8 mouse cellular contexts compared by ENCODE assay signal in the genomic region with DNA sequence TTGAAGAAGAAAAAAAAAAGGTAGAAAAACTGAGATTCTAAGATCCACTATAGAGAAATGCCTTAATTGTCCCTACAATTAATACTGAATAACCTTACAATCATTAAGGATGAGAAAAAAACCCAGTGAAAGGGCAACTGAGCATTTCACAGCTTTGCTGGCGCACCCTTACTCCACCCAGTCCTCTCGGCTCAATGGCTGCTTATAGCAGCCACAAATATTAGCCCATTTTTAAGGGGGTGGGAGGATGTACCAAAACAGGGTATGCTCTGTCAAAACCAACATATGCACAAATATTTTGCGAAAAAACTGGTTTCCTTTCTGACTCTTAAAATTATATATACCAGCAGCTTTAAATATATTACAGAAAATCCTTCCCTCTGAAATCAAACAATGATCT. TPM values are rescaled to one million over a fixed set of nuclear protein-coding genes. Genes with fewer than 3 reads are reported as not detected.
A peak's percentile ranks its signal among the peaks of the same experiment; 100 is the strongest.
DNase-seq lines count a peak whose midpoint lies in the region; ATAC-seq and TF ChIP-seq lines count a peak whose summit lies in the region.

No protein-coding gene starts in this region.

- no peak for DNase-seq in layer of hippocampus, adult 2 months (ENCODE audit: low spot score in 2 of 2)
- no peak for DNase-seq in layer of hippocampus, adult 9-10 months (ENCODE audit: low spot score)
- DNase-seq in limb, embryonic 10.5 days (ENCODE audit: low spot score), result no peak
- DNase-seq in adrenal gland, adult 18-20 months (ENCODE audit: low spot score in 2 of 2), result no peak
- DNase-seq in lung, adult 2 months, result no peak

- no peaks in the 10 kb centered on the region for H3K36me3 ChIP-seq in embryonic facial prominence, embryonic 13.5 days
- no peaks in the 10 kb centered on the region for H3K36me3 ChIP-seq in limb, embryonic 10.5 days
- no peaks in the 10 kb centered on the region for H3K36me3 ChIP-seq in neural tube, embryonic 12.5 days

- 0 out of 2 replicates have a peak overlapping the region, but pooled peaks have one; percentile 44 for H3K9ac ChIP-seq in embryonic facial prominence, embryonic 13.5 days
- H3K9ac ChIP-seq in neural tube, embryonic 12.5 days, result 0 out of 2 replicates have a peak overlapping the region, but pooled peaks have one; percentile 38

- peaks cover 14% of the 10 kb centered on the region for H3K4me1 ChIP-seq in embryonic facial prominence, embryonic 13.5 days
- peaks cover 24% of the 10 kb centered on the region for H3K4me1 ChIP-seq in limb, embryonic 10.5 days
- peaks cover 14% of the 10 kb centered on the region for H3K4me1 ChIP-seq in neural tube, embryonic 12.5 days
- H3K4me1 ChIP-seq in lung, adult 2 months (ENCODE audit: control insufficient read depth, insufficient read depth, low read length), result peaks cover 12% of the 10 kb centered on the region

- WGBS in embryonic facial prominence, embryonic 13.5 days, result 63% methylated on average over 3 of the region's 3 CpGs
- WGBS in limb, embryonic 10.5 days, result 78% methylated on average over 3 of the region's 3 CpGs
- WGBS in neural tube, embryonic 12.5 days, result 46% methylated on average over 3 of the region's 3 CpGs
- 14% methylated on average over 3 of the region's 3 CpGs for WGBS in lung, adult 2 months

- H3K27ac ChIP-seq in layer of hippocampus, adult 2 months, result peak overlapping the region; percentile 100
- no peak overlapping the region for H3K27ac ChIP-seq in embryonic facial prominence, embryonic 13.5 days
- H3K27ac ChIP-seq in limb, embryonic 10.5 days, result no peak overlapping the region
- no peak overlapping the region for H3K27ac ChIP-seq in neural tube, embryonic 12.5 days

- TF ChIP-seq CTCF in layer of hippocampus, adult 2 months (conservative IDR thresholded peaks at IDR 0.05), result no peak
- no peak for TF ChIP-seq CTCF in lung, adult 2 months (IDR thresholded peaks at IDR 0.05; ENCODE audit: insufficient read depth, low read length)

- ATAC-seq in embryonic facial prominence, embryonic 13.5 days (ENCODE audit: insufficient number of reproducible peaks, insufficient read depth, low FRiP score, low TSS enrichment, low read depth), result no peak
- ATAC-seq in neural tube, embryonic 12.5 days (ENCODE audit: low FRiP score, low read depth), result no peak
- ATAC-seq in inflammation-experienced regulatory T-cells, adult 6 months, result no peak

- no peak for TF ChIP-seq POLR2A in lung, adult 2 months (IDR thresholded peaks at IDR 0.05; ENCODE audit: borderline replicate concordance, extremely low read depth, low read depth, low read length)

- no peaks in the 10 kb centered on the region for H3K9me3 ChIP-seq in embryonic facial prominence, embryonic 13.5 days
- H3K9me3 ChIP-seq in limb, embryonic 10.5 days (replicated peaks), result no peaks in the 10 kb centered on the region
- H3K9me3 ChIP-seq in neural tube, embryonic 12.5 days, result no peaks in the 10 kb centered on the region

- peak overlapping the region; percentile 82 for H3K4me2 ChIP-seq in embryonic facial prominence, embryonic 13.5 days
- peak overlapping the region; percentile 78 for H3K4me2 ChIP-seq in neural tube, embryonic 12.5 days (replicated peaks)

- peak overlapping the region; percentile 80 for H3K4me3 ChIP-seq in layer of hippocampus, adult 2 months
- peak overlapping the region; percentile 27 for H3K4me3 ChIP-seq in embryonic facial prominence, embryonic 13.5 days
- peak overlapping the region; percentile 93 for H3K4me3 ChIP-seq in limb, embryonic 10.5 days
- peak overlapping the region; percentile 36 for H3K4me3 ChIP-seq in neural tube, embryonic 12.5 days
- H3K4me3 ChIP-seq in lung, adult 2 months (replicated peaks; ENCODE audit: extremely low read depth, low read depth, low read length), result no peak overlapping the region

- no peaks in the 10 kb centered on the region for H3K27me3 ChIP-seq in embryonic facial prominence, embryonic 13.5 days
- no peaks in the 10 kb centered on the region for H3K27me3 ChIP-seq in limb, embryonic 10.5 days (ENCODE audit: low read depth, poor library complexity, severe bottlenecking)
- H3K27me3 ChIP-seq in neural tube, embryonic 12.5 days (replicated peaks), result no peaks in the 10 kb centered on the region

RNA-seq across cellular contexts. Expression of gene Pafah1b1, which starts 2.5 kb away (rescaled TPM):
- 100 to 1,000 TPM; 360 to 384 TPM for total RNA-seq in layer of hippocampus, adult 2 months (2021)
- polyA plus RNA-seq in embryonic facial prominence, embryonic 13.5 days (2015; fragmentation: Nextera tagmentation; extraction: Ambion mirVana), result 54.3 and 55.0 TPM in 2 replicates
- 46.0 and 49.9 TPM in 2 replicates for polyA plus RNA-seq in limb, embryonic 10.5 days (2016; fragmentation: Nextera tagmentation; extraction: Ambion mirVana)
- polyA plus RNA-seq in neural tube, embryonic 12.5 days (2016; fragmentation: Nextera tagmentation; extraction: Ambion mirVana), result 73.0 and 82.4 TPM in 2 replicates
- 10 to 100 TPM; 79.4 to 92.1 (median 81.5) TPM for polyA plus RNA-seq in inflammation-experienced regulatory T-cells, adult 6 months (2017; shearing (Covaris generic))
- total RNA-seq in adrenal gland, adult 18-20 months (2021), result 100 to 1,000 TPM; 185 to 188 TPM
- polyA plus RNA-seq in lung, adult 2 months (2012; rRNA removed), result 15.3 and 28.8 TPM in 2 replicates

RNA-seq across cellular contexts. Expression of gene Mettl16, which starts 48.7 kb away (rescaled TPM):
- 10 to 100 TPM; 31.2 to 31.3 TPM for total RNA-seq in layer of hippocampus, adult 2 months (2021)
- polyA plus RNA-seq in embryonic facial prominence, embryonic 13.5 days (2015; fragmentation: Nextera tagmentation; extraction: Ambion mirVana), result 58.4 and 61.8 TPM in 2 replicates
- 72.4 and 73.2 TPM in 2 replicates for polyA plus RNA-seq in limb, embryonic 10.5 days (2016; fragmentation: Nextera tagmentation; extraction: Ambion mirVana)
- 46.2 and 53.8 TPM in 2 replicates for polyA plus RNA-seq in neural tube, embryonic 12.5 days (2016; fragmentation: Nextera tagmentation; extraction: Ambion mirVana)
- polyA plus RNA-seq in inflammation-experienced regulatory T-cells, adult 6 months (2017; shearing (Covaris generic)), result 10 to 100 TPM; 29.2 to 32.2 (median 31.5) TPM
- 10 to 100 TPM; 30.8 to 42.7 TPM for total RNA-seq in adrenal gland, adult 18-20 months (2021)
- 2.5 and 2.6 TPM in 2 replicates for polyA plus RNA-seq in lung, adult 2 months (2012; rRNA removed)
